Mouse (Mus musculus) forebrain, embryonic 12.5 days (tissue): Measurements from ENCODE around the gene Foxk1. TPM values are rescaled to one million over a fixed set of nuclear protein-coding genes. Genes with fewer than 3 reads are reported as not detected.

Experiments used
- ATAC-seq: fragments of 200-750 bp; cut with Nextera tagmentation; 2 replicates; pipeline ENCODE4 v1.8.0; 2017; ENCODE audit warnings: moderate TSS enrichment; ENCODE audit not compliant: low FRiP score
- H3K27ac ChIP-seq: fragments of 300-500 bp; sonication (generic); 2 replicates; pipeline ENCODE4 v1.5.1; 2016; ENCODE audit warnings: mild to moderate bottlenecking
- H3K27me3 ChIP-seq: fragments of 300-500 bp; sonication (generic); 2 replicates; pipeline ENCODE4 v1.6.1; 2016; ENCODE audit warnings: mild to moderate bottlenecking
- H3K36me3 ChIP-seq: fragments of 300-500 bp; sonication (generic); replicated peaks from 2 replicates; pipeline ENCODE4 v1.6.1; 2016; ENCODE audit warnings: mild to moderate bottlenecking
- H3K4me1 ChIP-seq: fragments of 300-500 bp; sonication (generic); 2 replicates; pipeline ENCODE4 v1.6.1; 2016
- H3K4me2 ChIP-seq: fragments of 300-500 bp; sonication (generic); 2 replicates; pipeline ENCODE4 v1.6.1; 2016; ENCODE audit warnings: mild to moderate bottlenecking, moderate library complexity
- H3K4me3 ChIP-seq: fragments of 300-500 bp; sonication (generic); replicated peaks from 2 replicates; pipeline ENCODE4 v1.5.1; 2016; ENCODE audit warnings: mild to moderate bottlenecking
- H3K9ac ChIP-seq: fragments of 300-500 bp; sonication (generic); 2 replicates; pipeline ENCODE4 v1.6.1; 2016; ENCODE audit warnings: mild to moderate bottlenecking
- H3K9me3 ChIP-seq: fragments of 300-500 bp; sonication (generic); 2 replicates; pipeline ENCODE4 v1.6.1; 2016
- WGBS: fragments of 180-500 bp; shearing (Covaris S2); methylation state at CpG from one replicate; pipeline ENCODE4 v1.1.7; 2016; 5-methylcytosine and 5-hydroxymethylcytosine counted together
- polyA plus RNA-seq: library from polyadenylated mRNA; unstranded; fragments of >200 nt; fragmentation: Nextera tagmentation; extraction: Ambion mirVana; gene quantifications from 2 replicates; pipeline ENCODE4 v1.2.1, GENCODE M21; 2016

The Foxk1 gene
- polyA plus RNA-seq, 1 experiment from 2014 or later = 5.2 TPM

GRCm38 (mm10) chr5:142440451-142441147 lies 39.3 kb downstream of the Foxk1 start:
- H3K27me3 ChIP-seq = peaks cover 6% of the 10 kb centered on the region; the same call in 1 of the 2 replicates
- peak overlapping the region; percentile 63 for H3K4me2 ChIP-seq
- peak overlapping the region; percentile 32 for H3K4me3 ChIP-seq
- WGBS = under 1% methylated on average over 19 of the region's 19 CpGs
- peak overlapping the region; percentile 80 for H3K27ac ChIP-seq
- peaks cover 64% of the 10 kb centered on the region for H3K4me1 ChIP-seq
- peak; percentile 89 for ATAC-seq
- no peaks in the 10 kb centered on the region for H3K9me3 ChIP-seq
- H3K9ac ChIP-seq = peak overlapping the region; percentile 48
- peaks cover 23% of the 10 kb centered on the region for H3K36me3 ChIP-seq

- WGBS = 63% methylated on average over 22 of the region's 22 CpGs
- Histone ChIP-seq H3K27me3 (peaks cover 6% of the 10 kb centered on the region; the same call in 1 of the 2 replicates), H3K27ac (peak overlapping the region; percentile 80), H3K9ac (no peak overlapping the region), H3K9me3 (no peaks in the 10 kb centered on the region), H3K4me3 (no peak overlapping the region), H3K36me3 (peaks cover 14% of the 10 kb centered on the region), H3K4me2 (peak overlapping the region; percentile 63), H3K4me1 (peaks cover 68% of the 10 kb centered on the region)
- no peak for ATAC-seq
Observed at GRCm38 (mm10) chr5:142441332-142442044, 40.2 kb downstream of the Foxk1 start.

DNA sequence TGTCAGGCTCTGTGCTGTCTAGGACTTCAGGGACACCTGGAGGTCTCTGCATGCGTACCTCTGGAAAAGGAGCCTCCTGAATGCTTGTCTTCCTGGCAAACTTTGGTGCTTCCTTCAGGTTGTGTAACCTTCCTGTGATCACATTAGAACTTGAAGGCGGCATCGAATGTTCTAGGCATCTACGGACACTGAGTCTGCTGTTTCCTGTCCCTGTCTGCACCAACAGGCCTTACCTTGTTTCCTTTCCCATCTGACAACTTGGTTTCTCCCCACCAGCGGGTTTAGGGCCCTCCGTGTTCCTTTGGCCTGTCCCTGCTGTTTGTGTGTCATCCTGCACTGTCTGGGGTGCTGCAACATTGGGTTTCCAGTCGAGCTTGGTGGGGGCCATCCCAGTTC lies 40.7 kb downstream of the Foxk1 start:
- peaks cover 6% of the 10 kb centered on the region; the same call in 1 of the 2 replicates for H3K27me3 ChIP-seq
- no peak for ATAC-seq
- 0 out of 2 replicates have a peak overlapping the region, but pooled peaks have one; percentile 80 for H3K27ac ChIP-seq
- H3K4me1 ChIP-seq = peaks cover 68% of the 10 kb centered on the region
- no peak overlapping the region for H3K9ac ChIP-seq
- H3K4me3 ChIP-seq = no peak overlapping the region
- H3K36me3 ChIP-seq = peaks cover 10% of the 10 kb centered on the region
- no peak overlapping the region for H3K4me2 ChIP-seq
- 88% methylated on average over 7 of the region's 7 CpGs for WGBS
- no peaks in the 10 kb centered on the region for H3K9me3 ChIP-seq

GRCm38 (mm10) chr5:142443514-142443913 lies 42.2 kb downstream of the Foxk1 start:
- Histone ChIP-seq H3K36me3 (peaks cover 2% of the 10 kb centered on the region; the same call in 1 of the 2 replicates), H3K9me3 (no peaks in the 10 kb centered on the region), H3K4me2 (no peak overlapping the region), H3K4me3 (no peak overlapping the region), H3K27me3 (peaks cover 4% of the 10 kb centered on the region; the same call in 1 of the 2 replicates), H3K9ac (no peak overlapping the region; the same call in 1 of the 2 replicates), H3K4me1 (peaks cover 76% of the 10 kb centered on the region), H3K27ac (no peak overlapping the region)
- ATAC-seq = no peak
- 65% methylated on average over 15 of the region's 15 CpGs for WGBS

- Histone ChIP-seq H3K4me1 (peaks cover 75% of the 10 kb centered on the region), H3K9me3 (no peaks in the 10 kb centered on the region), H3K36me3 (no peaks in the 10 kb centered on the region), H3K4me2 (no peak overlapping the region), H3K27me3 (peaks cover 2% of the 10 kb centered on the region; the same call in 1 of the 2 replicates), H3K27ac (no peak overlapping the region), H3K9ac (no peak overlapping the region), H3K4me3 (no peak overlapping the region)
- WGBS = 77% methylated on average over 14 of the region's 14 CpGs
- ATAC-seq = no peak
Observed at GRCm38 (mm10) chr5:142443994-142444393, 42.7 kb downstream of the Foxk1 start.

GRCm38 (mm10) chr5:142444791-142445531 lies 43.7 kb downstream of the Foxk1 start:
- no peak for ATAC-seq
- Histone ChIP-seq H3K4me2 (no peak overlapping the region), H3K27me3 (0 out of 2 replicates have a peak, but pooled peaks cover 2% of the 10 kb centered on the region), H3K4me3 (no peak overlapping the region), H3K9me3 (no peaks in the 10 kb centered on the region), H3K36me3 (no peaks in the 10 kb centered on the region), H3K9ac (no peak overlapping the region), H3K4me1 (peaks cover 66% of the 10 kb centered on the region), H3K27ac (0 out of 2 replicates have a peak overlapping the region, but pooled peaks have one; percentile 21)
- 66% methylated on average over 11 of the region's 11 CpGs for WGBS

GRCm38 (mm10) chr5:142445709-142446108 lies 44.4 kb downstream of the Foxk1 start:
- Histone ChIP-seq H3K4me1 (peaks cover 58% of the 10 kb centered on the region), H3K9ac (no peak overlapping the region), H3K27ac (peak overlapping the region; percentile 63), H3K9me3 (no peaks in the 10 kb centered on the region), H3K4me3 (no peak overlapping the region), H3K4me2 (no peak overlapping the region), H3K27me3 (0 out of 2 replicates have a peak, but pooled peaks cover 2% of the 10 kb centered on the region), H3K36me3 (peaks cover 6% of the 10 kb centered on the region)
- 0 out of 2 replicates have a peak, but pooled peaks have one; percentile 20 for ATAC-seq
- 48% methylated on average over 8 of the region's 8 CpGs for WGBS

GRCm38 (mm10) chr5:142448076-142448475 lies 46.8 kb downstream of the Foxk1 start:
- H3K4me2 ChIP-seq = no peak overlapping the region
- peak overlapping the region; percentile 46 for H3K27ac ChIP-seq
- H3K36me3 ChIP-seq = peaks cover 24% of the 10 kb centered on the region
- no peak overlapping the region for H3K4me3 ChIP-seq
- H3K9ac ChIP-seq = no peak overlapping the region
- no peaks in the 10 kb centered on the region for H3K27me3 ChIP-seq
- ATAC-seq = peak; percentile 74
- peaks cover 40% of the 10 kb centered on the region for H3K4me1 ChIP-seq
- WGBS = 8% methylated on average over 9 of the region's 9 CpGs
- no peaks in the 10 kb centered on the region for H3K9me3 ChIP-seq

DNA sequence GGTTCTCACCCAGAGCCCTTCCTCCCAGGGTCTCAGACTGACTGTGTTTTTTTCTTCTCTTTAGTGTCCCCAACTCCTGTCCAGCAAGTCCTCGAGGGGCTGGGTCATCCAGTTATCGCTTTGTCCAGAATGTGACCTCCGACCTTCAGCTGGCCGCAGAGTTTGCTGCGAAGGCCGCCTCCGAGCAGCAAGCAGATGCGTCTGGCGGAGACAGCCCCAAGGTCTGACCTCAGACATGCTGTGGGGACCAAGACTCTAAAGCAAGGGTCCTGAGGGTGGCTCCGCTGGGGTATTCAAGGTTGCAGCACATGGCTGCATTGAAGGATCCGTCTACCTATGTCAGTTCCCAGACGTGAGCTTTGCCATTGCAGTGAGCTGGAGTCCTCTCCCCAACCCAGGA lies 47.3 kb downstream of the Foxk1 start:
- H3K27ac ChIP-seq = no peak overlapping the region
- H3K36me3 ChIP-seq = peaks cover 29% of the 10 kb centered on the region
- peaks cover 34% of the 10 kb centered on the region for H3K4me1 ChIP-seq
- no peak overlapping the region for H3K9ac ChIP-seq
- 77% methylated on average over 12 of the region's 12 CpGs for WGBS
- no peak overlapping the region for H3K4me2 ChIP-seq
- ATAC-seq = no peak
- no peaks in the 10 kb centered on the region for H3K27me3 ChIP-seq
- H3K9me3 ChIP-seq = no peaks in the 10 kb centered on the region
- H3K4me3 ChIP-seq = no peak overlapping the region

GRCm38 (mm10) chr5:142450846-142451245 lies 49.5 kb downstream of the Foxk1 start:
- peaks cover 14% of the 10 kb centered on the region for H3K4me1 ChIP-seq
- peak overlapping the region; percentile 31; the same call in 1 of the 2 replicates for H3K27ac ChIP-seq
- H3K27me3 ChIP-seq = no peaks in the 10 kb centered on the region
- H3K4me2 ChIP-seq = no peak overlapping the region
- H3K4me3 ChIP-seq = no peak overlapping the region
- peaks cover 51% of the 10 kb centered on the region for H3K36me3 ChIP-seq
- ATAC-seq = no peak
- H3K9me3 ChIP-seq = no peaks in the 10 kb centered on the region
- no peak overlapping the region for H3K9ac ChIP-seq
- WGBS = 91% methylated on average over 9 of the region's 9 CpGs

DNA sequence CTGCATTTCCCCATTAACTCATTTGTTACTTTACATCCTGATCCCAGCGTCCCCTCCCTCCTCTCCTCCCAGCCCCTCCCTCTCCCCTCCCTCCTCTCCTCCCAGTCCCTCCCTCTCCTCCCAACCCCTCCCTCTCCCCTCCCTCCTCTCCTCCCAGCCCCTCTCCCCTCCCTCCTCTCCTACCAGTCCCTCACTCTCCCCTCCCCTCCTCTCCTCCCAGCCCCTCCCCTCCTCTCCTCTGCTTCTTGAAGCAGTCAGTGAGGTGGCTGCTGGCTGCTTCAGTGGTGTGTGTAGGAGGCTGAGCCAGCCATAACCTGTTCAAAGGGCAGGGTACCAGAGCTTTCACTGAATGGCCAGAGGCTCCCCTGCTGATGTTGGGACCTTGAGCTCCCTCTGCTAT lies 50.5 kb downstream of the Foxk1 start:
- peaks cover 61% of the 10 kb centered on the region for H3K36me3 ChIP-seq
- WGBS = 33% methylated on average over 1 of the region's 1 CpGs
- H3K27me3 ChIP-seq = no peaks in the 10 kb centered on the region
- H3K27ac ChIP-seq = 0 out of 2 replicates have a peak overlapping the region, but pooled peaks have one; percentile 11
- ATAC-seq = peak; percentile 51; the same call in 1 of the 2 replicates
- no peaks in the 10 kb centered on the region for H3K9me3 ChIP-seq
- H3K4me1 ChIP-seq = peaks cover 12% of the 10 kb centered on the region
- H3K4me3 ChIP-seq = no peak overlapping the region
- H3K9ac ChIP-seq = no peak overlapping the region
- no peak overlapping the region for H3K4me2 ChIP-seq

GRCm38 (mm10) chr5:142453742-142454141 lies 52.4 kb downstream of the Foxk1 start:
- Histone ChIP-seq H3K4me2 (no peak overlapping the region), H3K36me3 (peaks cover 79% of the 10 kb centered on the region), H3K9me3 (no peaks in the 10 kb centered on the region), H3K4me1 (no peaks in the 10 kb centered on the region), H3K27me3 (no peaks in the 10 kb centered on the region), H3K27ac (no peak overlapping the region), H3K9ac (no peak overlapping the region), H3K4me3 (no peak overlapping the region)
- no peak for ATAC-seq
- 95% methylated on average over 13 of the region's 13 CpGs for WGBS
